Mouse (Mus musculus): ENCODE data around the gene 5830473C10Rik. TPM values are rescaled to one million over a fixed set of nuclear protein-coding genes. Genes with fewer than 3 reads are reported as not detected.

5830473C10Rik gene
- polyA plus RNA-seq (2016; fragmentation: Nextera tagmentation; extraction: Ambion mirVana), result not detected in 2 replicates

- WGBS, result 91% methylated on average over 6 of the region's 6 CpGs
- Histone ChIP-seq H3K36me3 (replicated peaks) (no peaks in the 10 kb centered on the region), H3K4me1 (no peaks in the 10 kb centered on the region), H3K27ac (replicated peaks) (no peak within 1 kb of the TSS), H3K27me3 (replicated peaks; ENCODE audit: low read depth, poor library complexity, severe bottlenecking) (no peaks in the 10 kb centered on the region), H3K9me3 (no peaks in the 10 kb centered on the region), H3K4me3 (no peak within 1 kb of the TSS)
- DNase-seq (ENCODE audit: low spot score), result no peak
Observed at GRCm38 (mm10) chr5:90560743-90561142, at the start of gene 5830473C10Rik. 5830473C10Rik (plus strand) TSS chr5:90561107.

GRCm38 (mm10) chr5:90512288-90512955 lies 48.5 kb upstream of the 5830473C10Rik start:
- no peaks in the 10 kb centered on the region for H3K27me3 ChIP-seq (replicated peaks; ENCODE audit: low read depth, poor library complexity, severe bottlenecking)
- no peaks in the 10 kb centered on the region for H3K4me1 ChIP-seq
- no peak overlapping the region for H3K4me3 ChIP-seq
- no peak for DNase-seq (ENCODE audit: low spot score)
- no peaks in the 10 kb centered on the region for H3K36me3 ChIP-seq (replicated peaks)
- 80% methylated on average over 6 of the region's 6 CpGs for WGBS
- no peak overlapping the region for H3K27ac ChIP-seq (replicated peaks)
- H3K9me3 ChIP-seq, result no peaks in the 10 kb centered on the region

- Histone ChIP-seq H3K36me3 (replicated peaks) (no peaks in the 10 kb centered on the region), H3K4me1 (no peaks in the 10 kb centered on the region), H3K9me3 (no peaks in the 10 kb centered on the region), H3K27ac (replicated peaks) (no peak overlapping the region), H3K4me3 (no peak overlapping the region), H3K27me3 (replicated peaks; ENCODE audit: low read depth, poor library complexity, severe bottlenecking) (no peaks in the 10 kb centered on the region)
- DNase-seq (ENCODE audit: low spot score), result no peak
- 88% methylated on average over 6 of the region's 6 CpGs for WGBS
Observed at GRCm38 (mm10) chr5:90515561-90515960, 45.3 kb upstream of the 5830473C10Rik start.

GRCm38 (mm10) chr5:90518356-90519100 lies 42.4 kb upstream of the 5830473C10Rik start, which contains the start of gene Afm:
Afm (plus strand) TSS chr5:90518932.
- Histone ChIP-seq H3K4me3 (no peak within 1 kb of the TSS), H3K36me3 (replicated peaks) (no peaks in the 10 kb centered on the region), H3K27me3 (replicated peaks; ENCODE audit: low read depth, poor library complexity, severe bottlenecking) (no peaks in the 10 kb centered on the region), H3K4me1 (no peaks in the 10 kb centered on the region), H3K9me3 (no peaks in the 10 kb centered on the region), H3K27ac (replicated peaks) (no peak within 1 kb of the TSS)
- DNase-seq (ENCODE audit: low spot score), result no peak
- 85% methylated on average over 6 of the region's 6 CpGs for WGBS

- Histone ChIP-seq H3K9me3 (no peaks in the 10 kb centered on the region), H3K36me3 (replicated peaks) (no peaks in the 10 kb centered on the region), H3K27ac (replicated peaks) (no peak overlapping the region), H3K4me3 (no peak overlapping the region), H3K27me3 (replicated peaks; ENCODE audit: low read depth, poor library complexity, severe bottlenecking) (no peaks in the 10 kb centered on the region), H3K4me1 (no peaks in the 10 kb centered on the region)
- WGBS, result 87% methylated on average over 8 of the region's 8 CpGs
- DNase-seq (ENCODE audit: low spot score), result no peak
Observed at GRCm38 (mm10) chr5:90551191-90551590, 9.7 kb upstream of the 5830473C10Rik start.

GRCm38 (mm10) chr5:90556052-90556451 lies 4.9 kb upstream of the 5830473C10Rik start:
- Histone ChIP-seq H3K4me3 (no peak overlapping the region), H3K9me3 (no peaks in the 10 kb centered on the region), H3K4me1 (no peaks in the 10 kb centered on the region), H3K36me3 (replicated peaks) (no peaks in the 10 kb centered on the region), H3K27me3 (replicated peaks; ENCODE audit: low read depth, poor library complexity, severe bottlenecking) (no peaks in the 10 kb centered on the region), H3K27ac (replicated peaks) (no peak overlapping the region)
- 84% methylated on average over 3 of the region's 3 CpGs for WGBS
- DNase-seq (ENCODE audit: low spot score), result no peak

GRCm38 (mm10) chr5:90561721-90562275 lies 891 bp downstream of the 5830473C10Rik start:
- Histone ChIP-seq H3K4me1 (no peaks in the 10 kb centered on the region), H3K4me3 (no peak overlapping the region), H3K9me3 (no peaks in the 10 kb centered on the region), H3K27me3 (replicated peaks; ENCODE audit: low read depth, poor library complexity, severe bottlenecking) (no peaks in the 10 kb centered on the region), H3K27ac (replicated peaks) (no peak overlapping the region), H3K36me3 (replicated peaks) (no peaks in the 10 kb centered on the region)
- no peak for DNase-seq (ENCODE audit: low spot score)
- WGBS, result 93% methylated on average over 11 of the region's 11 CpGs

- H3K36me3 ChIP-seq (replicated peaks), result no peaks in the 10 kb centered on the region
- DNase-seq (ENCODE audit: low spot score), result no peak
- 85% methylated on average over 4 of the region's 4 CpGs for WGBS
- no peaks in the 10 kb centered on the region for H3K9me3 ChIP-seq
- no peak overlapping the region for H3K27ac ChIP-seq (replicated peaks)
- H3K4me3 ChIP-seq, result no peak overlapping the region
- no peaks in the 10 kb centered on the region for H3K4me1 ChIP-seq
- H3K27me3 ChIP-seq (replicated peaks; ENCODE audit: low read depth, poor library complexity, severe bottlenecking), result no peaks in the 10 kb centered on the region
Observed at GRCm38 (mm10) chr5:90562880-90563279, 2.0 kb downstream of the 5830473C10Rik start.

- Histone ChIP-seq H3K27ac (replicated peaks) (no peak overlapping the region), H3K9me3 (no peaks in the 10 kb centered on the region), H3K27me3 (replicated peaks; ENCODE audit: low read depth, poor library complexity, severe bottlenecking) (no peaks in the 10 kb centered on the region), H3K36me3 (replicated peaks) (no peaks in the 10 kb centered on the region), H3K4me1 (no peaks in the 10 kb centered on the region), H3K4me3 (no peak overlapping the region)
- WGBS, result 91% methylated on average over 4 of the region's 4 CpGs
- DNase-seq (ENCODE audit: low spot score), result no peak
Observed at GRCm38 (mm10) chr5:90564161-90564560, 3.3 kb downstream of the 5830473C10Rik start.

GRCm38 (mm10) chr5:90565205-90565604 lies 4.3 kb downstream of the 5830473C10Rik start:
- Histone ChIP-seq H3K9me3 (no peaks in the 10 kb centered on the region), H3K4me1 (no peaks in the 10 kb centered on the region), H3K27me3 (replicated peaks; ENCODE audit: low read depth, poor library complexity, severe bottlenecking) (no peaks in the 10 kb centered on the region), H3K27ac (replicated peaks) (no peak overlapping the region), H3K4me3 (no peak overlapping the region), H3K36me3 (replicated peaks) (no peaks in the 10 kb centered on the region)
- no peak for DNase-seq (ENCODE audit: low spot score)
- WGBS, result 86% methylated on average over 6 of the region's 6 CpGs

GRCm38 (mm10) chr5:90567788-90568187 lies 6.9 kb downstream of the 5830473C10Rik start:
- Histone ChIP-seq H3K4me1 (no peaks in the 10 kb centered on the region), H3K36me3 (replicated peaks) (no peaks in the 10 kb centered on the region), H3K9me3 (no peaks in the 10 kb centered on the region), H3K4me3 (no peak overlapping the region), H3K27me3 (replicated peaks; ENCODE audit: low read depth, poor library complexity, severe bottlenecking) (no peaks in the 10 kb centered on the region), H3K27ac (replicated peaks) (no peak overlapping the region)
- WGBS, result 86% methylated on average over 5 of the region's 5 CpGs
- DNase-seq (ENCODE audit: low spot score), result no peak

GRCm38 (mm10) chr5:90568338-90568737 lies 7.4 kb downstream of the 5830473C10Rik start:
- no peaks in the 10 kb centered on the region for H3K9me3 ChIP-seq
- H3K27ac ChIP-seq (replicated peaks), result no peak overlapping the region
- H3K4me1 ChIP-seq, result no peaks in the 10 kb centered on the region
- H3K4me3 ChIP-seq, result no peak overlapping the region
- no peak for DNase-seq (ENCODE audit: low spot score)
- H3K36me3 ChIP-seq (replicated peaks), result no peaks in the 10 kb centered on the region
- no peaks in the 10 kb centered on the region for H3K27me3 ChIP-seq (replicated peaks; ENCODE audit: low read depth, poor library complexity, severe bottlenecking)

- no peaks in the 10 kb centered on the region for H3K27me3 ChIP-seq (replicated peaks; ENCODE audit: low read depth, poor library complexity, severe bottlenecking)
- DNase-seq (ENCODE audit: low spot score), result no peak
- no peaks in the 10 kb centered on the region for H3K36me3 ChIP-seq (replicated peaks)
- no peaks in the 10 kb centered on the region for H3K9me3 ChIP-seq
- H3K4me3 ChIP-seq, result no peak overlapping the region
- H3K27ac ChIP-seq (replicated peaks), result no peak overlapping the region
- WGBS, result 57% methylated on average over 3 of the region's 3 CpGs
- no peaks in the 10 kb centered on the region for H3K4me1 ChIP-seq
Observed at GRCm38 (mm10) chr5:90571216-90571615, 10.3 kb downstream of the 5830473C10Rik start.
